Mouse (Mus musculus): ENCODE results near the gene Dqx1.
A peak's percentile ranks its signal among the peaks of the same experiment; 100 is the strongest.

- TF ChIP-seq CTCF (IDR thresholded peaks at IDR 0.05; ENCODE audit: extremely low read depth, insufficient read length, insufficient replicate concordance, low read depth, low read length) = peak; percentile 7; the same call in 1 of the 2 replicates
- TF ChIP-seq POLR2A (IDR thresholded peaks at IDR 0.05; ENCODE audit: low read depth, low read length) = peak; percentile 8; the same call in 1 of the 2 replicates
Observed at GRCm38 (mm10) chr6:83103130-83103650, 45.5 kb downstream of the Dqx1 start.

Data from small intestine, adult 2 months (tissue).